Mouse (Mus musculus): ENCODE measurements around the gene Sv2c.

- TF ChIP-seq CTCF (IDR thresholded peaks at IDR 0.05; ENCODE audit: low read depth) (no peak), EP300 (IDR thresholded peaks at IDR 0.05; ENCODE audit: low read depth) (no peak)
Measured at GRCm38 (mm10) chr13:95948821-95949220, 183.6 kb downstream of the Sv2c start.

All from liver, embryonic 14.5 days (tissue).